Mouse (Mus musculus) thymus, postnatal 36 days (tissue): ENCODE measurements around the gene Zmiz2.
"Not testable (repeated sequence)": the region's sequence is repeated elsewhere in the genome, so short reads cannot be mapped to it uniquely, and the experiment has no call there.

ENCODE experiments used
- DNase-seq, 2 experiments: peaks; one replicate each; pipeline ENCODE4 v3.0.0; 2022; ENCODE audit warnings: mixed read lengths in 2 of 2

Gene Zmiz2

GRCm38 (mm10) chr11:6398141-6398540 lies 9.3 kb downstream of the Zmiz2 start:
- no peak for DNase-seq

- DNase-seq = peak; percentile 83 to 86
Measured at GRCm38 (mm10) chr11:6402515-6403510, 13.9 kb downstream of the Zmiz2 start.

GRCm38 (mm10) chr11:6403830-6404405 lies 15.0 kb downstream of the Zmiz2 start:
- no peak for DNase-seq

- DNase-seq = no peak
Measured at GRCm38 (mm10) chr11:6404699-6405566, 16.1 kb downstream of the Zmiz2 start.

- peak; percentile 49 to 69 for DNase-seq
Measured at GRCm38 (mm10) chr11:6405591-6406081, 16.8 kb downstream of the Zmiz2 start.

- DNase-seq = peak; percentile 53 to 66
Measured at GRCm38 (mm10) chr11:6406251-6407161, 17.6 kb downstream of the Zmiz2 start.

GRCm38 (mm10) chr11:6407162-6407621 lies 18.3 kb downstream of the Zmiz2 start:
- DNase-seq = no peak

GRCm38 (mm10) chr11:6410050-6410602 lies 21.3 kb downstream of the Zmiz2 start:
- DNase-seq = peak; percentile 58 to 76

GRCm38 (mm10) chr11:6410755-6411154 lies 21.9 kb downstream of the Zmiz2 start:
- DNase-seq = not testable (repeated sequence)

GRCm38 (mm10) chr11:6411684-6412083 lies 22.8 kb downstream of the Zmiz2 start:
- peak; percentile 75 to 79 for DNase-seq

- no peak for DNase-seq
Measured at GRCm38 (mm10) chr11:6413264-6413663, 24.4 kb downstream of the Zmiz2 start.

- DNase-seq = no peak
Measured at GRCm38 (mm10) chr11:6414751-6415550, 26.1 kb downstream of the Zmiz2 start, which contains the start of gene Ppia. Gene Ppia (plus strand): TSS chr11:6415443.

- DNase-seq = peak; percentile 99
Measured at GRCm38 (mm10) chr11:6415551-6416404, 26.9 kb downstream of the Zmiz2 start.

- DNase-seq = peak; percentile 80 to 87
Measured at GRCm38 (mm10) chr11:6416405-6417034, 27.6 kb downstream of the Zmiz2 start.

- no peak for DNase-seq
Measured at GRCm38 (mm10) chr11:6417069-6417468, 28.2 kb downstream of the Zmiz2 start.

GRCm38 (mm10) chr11:6417490-6417889 lies 28.6 kb downstream of the Zmiz2 start:
- no peak for DNase-seq

- DNase-seq = no peak
Measured at GRCm38 (mm10) chr11:6418751-6419150, 29.9 kb downstream of the Zmiz2 start.

- not testable (repeated sequence) for DNase-seq
Measured at GRCm38 (mm10) chr11:6419156-6419555, 30.3 kb downstream of the Zmiz2 start.

GRCm38 (mm10) chr11:6420283-6420703 lies 31.4 kb downstream of the Zmiz2 start:
- no peak for DNase-seq
